Mouse (Mus musculus) mammary gland, adult 2 months (tissue): ENCODE data around the gene Klhdc7a. TPM values are rescaled to one million over a fixed set of nuclear protein-coding genes. Genes with fewer than 3 reads are reported as not detected.

Experiments used
- polyA plus RNA-seq: library from polyadenylated mRNA; depleted of rRNA; stranded (reverse); fragments of >200 nt; gene quantifications from 2 replicates; pipeline ENCODE4 v1.2.3, GENCODE M21; 2012; ENCODE audit warnings: low replicate concordance; rRNA removed

The Klhdc7a gene
- 42.4 and 56.6 TPM in 2 replicates for polyA plus RNA-seq

GRCm38 (mm10) chr4:139967922-139968321 lies at the start of gene Klhdc7a:
Gene Klhdc7a, minus strand, starts transcription at chr4:139968026.

Other genes with a start within 250 kb of the Klhdc7a start
- 0.04 and 0.30 TPM in 2 replicates for gene Pax7, start 134.5 kb downstream of the Klhdc7a start, polyA plus RNA-seq